Mouse (Mus musculus) forebrain, embryonic 12.5 days (tissue): ENCODE results near the gene Far1. TPM values are rescaled to one million over a fixed set of nuclear protein-coding genes. Genes with fewer than 3 reads are reported as not detected.

Experiments used
- ATAC-seq: fragments of 200-750 bp; cut with Nextera tagmentation; 2 replicates; pipeline ENCODE4 v1.8.0; 2017; ENCODE audit warnings: moderate TSS enrichment; ENCODE audit not compliant: low FRiP score
- H3K27ac ChIP-seq: fragments of 300-500 bp; sonication (generic); 2 replicates; pipeline ENCODE4 v1.5.1; 2016; ENCODE audit warnings: mild to moderate bottlenecking
- H3K27me3 ChIP-seq: fragments of 300-500 bp; sonication (generic); 2 replicates; pipeline ENCODE4 v1.6.1; 2016; ENCODE audit warnings: mild to moderate bottlenecking
- H3K36me3 ChIP-seq: fragments of 300-500 bp; sonication (generic); replicated peaks from 2 replicates; pipeline ENCODE4 v1.6.1; 2016; ENCODE audit warnings: mild to moderate bottlenecking
- H3K4me1 ChIP-seq: fragments of 300-500 bp; sonication (generic); 2 replicates; pipeline ENCODE4 v1.6.1; 2016
- H3K4me2 ChIP-seq: fragments of 300-500 bp; sonication (generic); 2 replicates; pipeline ENCODE4 v1.6.1; 2016; ENCODE audit warnings: mild to moderate bottlenecking, moderate library complexity
- H3K4me3 ChIP-seq: fragments of 300-500 bp; sonication (generic); replicated peaks from 2 replicates; pipeline ENCODE4 v1.5.1; 2016; ENCODE audit warnings: mild to moderate bottlenecking
- H3K9ac ChIP-seq: fragments of 300-500 bp; sonication (generic); 2 replicates; pipeline ENCODE4 v1.6.1; 2016; ENCODE audit warnings: mild to moderate bottlenecking
- H3K9me3 ChIP-seq: fragments of 300-500 bp; sonication (generic); 2 replicates; pipeline ENCODE4 v1.6.1; 2016
- WGBS: fragments of 180-500 bp; shearing (Covaris S2); methylation state at CpG from one replicate; pipeline ENCODE4 v1.1.7; 2016; 5-methylcytosine and 5-hydroxymethylcytosine counted together
- polyA plus RNA-seq: library from polyadenylated mRNA; unstranded; fragments of >200 nt; fragmentation: Nextera tagmentation; extraction: Ambion mirVana; gene quantifications from 2 replicates; pipeline ENCODE4 v1.2.1, GENCODE M21; 2016

The Far1 gene
- polyA plus RNA-seq, 1 experiment from 2014 or later: 86.2 TPM

- no peaks in the 10 kb centered on the region for H3K9me3 ChIP-seq
- H3K4me3 ChIP-seq: peak overlapping the region; percentile 97
- no peak for ATAC-seq
- H3K4me1 ChIP-seq: peaks cover 22% of the 10 kb centered on the region
- peak overlapping the region; percentile 68 for H3K9ac ChIP-seq
- H3K4me2 ChIP-seq: peak overlapping the region; percentile 89
- H3K36me3 ChIP-seq: no peaks in the 10 kb centered on the region
- peak overlapping the region; percentile 46; the same call in 1 of the 2 replicates for H3K27ac ChIP-seq
- WGBS: 18% methylated on average over 20 of the region's 20 CpGs
- H3K27me3 ChIP-seq: peaks cover 13% of the 10 kb centered on the region; the same call in 1 of the 2 replicates
These were observed 928 bp upstream of the Far1 start for GRCm38 (mm10) chr7:113512527-113513285.

GRCm38 (mm10) chr7:113513963-113514649, 472 bp downstream of the Far1 start:
- Histone ChIP-seq H3K27me3 (peaks cover 13% of the 10 kb centered on the region; the same call in 1 of the 2 replicates), H3K4me1 (peaks cover 22% of the 10 kb centered on the region), H3K9me3 (no peaks in the 10 kb centered on the region), H3K4me3 (peak overlapping the region; percentile 97), H3K36me3 (no peaks in the 10 kb centered on the region), H3K4me2 (peak overlapping the region; percentile 69), H3K9ac (peak overlapping the region; percentile 98), H3K27ac (peak overlapping the region; percentile 95)
- peak; percentile 80 for ATAC-seq
- WGBS: under 1% methylated on average over 29 of the region's 45 CpGs

GRCm38 (mm10) chr7:113515831-113516230, 2.2 kb downstream of the Far1 start:
- no peak for ATAC-seq
- H3K9ac ChIP-seq: no peak overlapping the region
- H3K9me3 ChIP-seq: no peaks in the 10 kb centered on the region
- H3K36me3 ChIP-seq: no peaks in the 10 kb centered on the region
- peaks cover 22% of the 10 kb centered on the region for H3K4me1 ChIP-seq
- 83% methylated on average over 4 of the region's 4 CpGs for WGBS
- no peak overlapping the region for H3K27ac ChIP-seq
- 0 out of 2 replicates have a peak, but pooled peaks cover 9% of the 10 kb centered on the region for H3K27me3 ChIP-seq
- H3K4me2 ChIP-seq: no peak overlapping the region
- H3K4me3 ChIP-seq: no peak overlapping the region

GRCm38 (mm10) chr7:113518419-113518818, 4.8 kb downstream of the Far1 start:
- Histone ChIP-seq H3K27ac (no peak overlapping the region), H3K4me3 (no peak overlapping the region), H3K4me2 (no peak overlapping the region), H3K4me1 (peaks cover 18% of the 10 kb centered on the region), H3K9me3 (no peaks in the 10 kb centered on the region), H3K36me3 (no peaks in the 10 kb centered on the region), H3K27me3 (no peaks in the 10 kb centered on the region), H3K9ac (no peak overlapping the region)
- 87% methylated on average over 3 of the region's 3 CpGs for WGBS
- ATAC-seq: no peak

- Histone ChIP-seq H3K4me3 (no peak overlapping the region), H3K27ac (no peak overlapping the region), H3K9ac (no peak overlapping the region), H3K9me3 (no peaks in the 10 kb centered on the region), H3K27me3 (no peaks in the 10 kb centered on the region), H3K4me1 (peaks cover 18% of the 10 kb centered on the region), H3K36me3 (no peaks in the 10 kb centered on the region), H3K4me2 (no peak overlapping the region)
- ATAC-seq: no peak
- 89% methylated on average over 2 of the region's 2 CpGs for WGBS
These were observed 5.3 kb downstream of the Far1 start for GRCm38 (mm10) chr7:113518961-113519360.

GRCm38 (mm10) chr7:113543158-113543557, 29.5 kb downstream of the Far1 start:
- Histone ChIP-seq H3K4me1 (no peaks in the 10 kb centered on the region), H3K9ac (no peak overlapping the region), H3K27me3 (no peaks in the 10 kb centered on the region), H3K4me3 (no peak overlapping the region), H3K36me3 (peaks cover 16% of the 10 kb centered on the region), H3K9me3 (no peaks in the 10 kb centered on the region), H3K27ac (no peak overlapping the region), H3K4me2 (no peak overlapping the region)
- WGBS: 70% methylated on average over 1 of the region's 1 CpGs
- no peak for ATAC-seq

- Histone ChIP-seq H3K9ac (no peak overlapping the region), H3K4me1 (no peaks in the 10 kb centered on the region), H3K36me3 (peaks cover 28% of the 10 kb centered on the region), H3K27ac (no peak overlapping the region), H3K4me2 (no peak overlapping the region), H3K27me3 (no peaks in the 10 kb centered on the region), H3K4me3 (no peak overlapping the region), H3K9me3 (no peaks in the 10 kb centered on the region)
- no peak for ATAC-seq
These were observed 38.3 kb downstream of the Far1 start for GRCm38 (mm10) chr7:113551742-113552463.

- WGBS: 88% methylated on average over 2 of the region's 2 CpGs
- no peaks in the 10 kb centered on the region for H3K9me3 ChIP-seq
- no peak for ATAC-seq
- H3K27me3 ChIP-seq: no peaks in the 10 kb centered on the region
- H3K4me3 ChIP-seq: no peak overlapping the region
- no peak overlapping the region for H3K27ac ChIP-seq
- H3K4me2 ChIP-seq: no peak overlapping the region
- H3K9ac ChIP-seq: no peak overlapping the region
- peaks cover 24% of the 10 kb centered on the region for H3K36me3 ChIP-seq
- H3K4me1 ChIP-seq: no peaks in the 10 kb centered on the region
These were observed 38.9 kb downstream of the Far1 start for GRCm38 (mm10) chr7:113552508-113552907.

- Histone ChIP-seq H3K27me3 (no peaks in the 10 kb centered on the region), H3K4me1 (no peaks in the 10 kb centered on the region), H3K27ac (no peak overlapping the region), H3K9me3 (no peaks in the 10 kb centered on the region), H3K4me3 (no peak overlapping the region), H3K9ac (no peak overlapping the region), H3K4me2 (no peak overlapping the region), H3K36me3 (peaks cover 22% of the 10 kb centered on the region)
- WGBS: 71% methylated on average over 1 of the region's 1 CpGs
- no peak for ATAC-seq
These were observed 42.5 kb downstream of the Far1 start for GRCm38 (mm10) chr7:113556138-113556537.

- WGBS: 94% methylated on average over 1 of the region's 1 CpGs
These were observed 53.3 kb downstream of the Far1 start for GRCm38 (mm10) chr7:113566892-113567291.

GRCm38 (mm10) chr7:113571121-113571520, 57.5 kb downstream of the Far1 start:
- H3K4me1 ChIP-seq: no peaks in the 10 kb centered on the region
- 90% methylated on average over 6 of the region's 6 CpGs for WGBS
- H3K27me3 ChIP-seq: no peaks in the 10 kb centered on the region
- H3K4me2 ChIP-seq: no peak overlapping the region
- H3K9ac ChIP-seq: no peak overlapping the region
- ATAC-seq: no peak
- peaks cover 10% of the 10 kb centered on the region for H3K36me3 ChIP-seq
- H3K9me3 ChIP-seq: no peaks in the 10 kb centered on the region
- H3K4me3 ChIP-seq: no peak overlapping the region
- H3K27ac ChIP-seq: no peak overlapping the region

More at GRCm38 (mm10) chr7:113566892-113567291, 53.3 kb downstream of the Far1 start:
- no peaks in the 10 kb centered on the region for H3K4me1 ChIP-seq
- no peaks in the 10 kb centered on the region for H3K27me3 ChIP-seq
- peaks cover 10% of the 10 kb centered on the region for H3K36me3 ChIP-seq
- H3K4me3 ChIP-seq: no peak overlapping the region
- H3K9me3 ChIP-seq: no peaks in the 10 kb centered on the region
- no peak overlapping the region for H3K4me2 ChIP-seq
- no peak for ATAC-seq
- no peak overlapping the region for H3K27ac ChIP-seq
- no peak overlapping the region for H3K9ac ChIP-seq

GRCm38 (mm10) chr7:113572741-113573140, 59.1 kb downstream of the Far1 start:
- H3K36me3 ChIP-seq: peaks cover 5% of the 10 kb centered on the region; the same call in 1 of the 2 replicates
- no peaks in the 10 kb centered on the region for H3K9me3 ChIP-seq
- no peaks in the 10 kb centered on the region for H3K27me3 ChIP-seq
- 76% methylated on average over 2 of the region's 2 CpGs for WGBS
- no peak overlapping the region for H3K4me2 ChIP-seq
- no peaks in the 10 kb centered on the region for H3K4me1 ChIP-seq
- no peak overlapping the region for H3K4me3 ChIP-seq
- H3K9ac ChIP-seq: no peak overlapping the region
- no peak for ATAC-seq
- no peak overlapping the region for H3K27ac ChIP-seq
